Mouse (Mus musculus) inflammation-experienced regulatory T-cells, adult 16 weeks (primary cell): ENCODE data around the gene Cdhr2. TPM values are rescaled to one million over a fixed set of nuclear protein-coding genes. Genes with fewer than 3 reads are reported as not detected.

Experiments used
- polyA plus RNA-seq: library from polyadenylated mRNA; unstranded; fragments of 100-300 nt; shearing (Covaris generic); gene quantifications from one replicate; pipeline ENCODE4 v1.2.1, GENCODE M21; 2017

Gene Cdhr2
- not detected for polyA plus RNA-seq

DNA sequence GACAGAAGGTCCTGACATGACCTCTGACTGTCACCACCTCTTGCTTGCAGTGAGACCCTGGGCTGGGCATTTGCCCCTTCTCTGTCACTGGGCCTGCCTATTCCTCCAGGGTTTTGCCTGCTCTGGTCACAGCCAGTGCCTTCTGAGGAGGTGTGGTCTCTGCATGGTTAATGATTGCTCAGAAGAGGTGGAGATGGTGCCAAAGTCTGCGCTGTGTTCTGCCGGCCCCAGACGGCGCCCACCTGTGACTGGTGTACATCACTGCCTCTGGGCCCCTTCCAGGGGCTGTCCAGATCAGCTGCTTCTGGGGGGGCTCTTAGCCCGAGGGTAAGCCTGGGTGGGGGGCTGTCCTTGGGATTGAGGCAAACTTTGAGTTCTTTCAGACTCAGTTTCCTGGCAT is at the start of gene Cdhr2:
Gene Cdhr2 (plus strand): TSS at position 219 of the 400 bp plus-strand sequence.

DNA sequence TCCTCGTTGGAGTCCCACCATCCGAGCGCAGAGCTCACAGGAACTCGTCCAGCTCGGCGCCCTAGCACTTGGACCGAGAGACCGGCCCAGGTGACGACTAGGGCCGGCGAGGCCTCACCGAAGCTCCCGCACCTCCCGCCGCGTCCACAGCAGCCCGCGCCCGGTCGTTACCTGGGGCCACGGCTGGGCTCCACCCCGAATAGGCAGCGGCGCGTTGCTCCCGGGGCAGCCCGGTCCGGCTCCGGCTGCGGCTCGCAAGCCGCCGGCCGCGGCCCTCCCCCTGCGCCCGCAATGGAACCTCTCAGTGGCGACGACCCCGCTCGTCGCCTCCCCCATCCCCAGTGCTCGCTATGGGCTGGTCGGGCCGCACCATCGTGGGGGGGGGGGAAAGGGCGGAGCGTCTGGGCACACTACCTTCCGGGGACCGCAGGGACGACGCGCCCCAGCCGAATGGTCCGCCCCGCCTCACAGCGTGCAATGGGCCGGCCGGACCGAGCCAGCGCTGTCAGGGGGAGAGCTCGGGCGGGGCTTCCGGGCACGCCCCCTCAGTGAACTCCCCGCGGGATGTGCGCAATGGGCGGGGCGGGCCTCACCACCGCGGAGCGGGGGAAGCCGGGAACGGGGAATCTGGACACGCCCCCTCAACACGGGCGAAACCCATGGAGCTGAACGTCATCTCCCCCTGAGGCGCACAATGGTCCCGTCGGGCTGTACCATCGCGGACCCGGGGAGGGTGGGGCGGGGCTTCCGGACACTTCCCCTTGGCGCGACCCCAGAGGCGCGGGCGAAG is 7.5 kb upstream of the Cdhr2 start, which contains the start of gene Rnf44:
Gene Rnf44 (minus strand): TSS at position 350 of the 790 bp plus-strand sequence.

DNA sequence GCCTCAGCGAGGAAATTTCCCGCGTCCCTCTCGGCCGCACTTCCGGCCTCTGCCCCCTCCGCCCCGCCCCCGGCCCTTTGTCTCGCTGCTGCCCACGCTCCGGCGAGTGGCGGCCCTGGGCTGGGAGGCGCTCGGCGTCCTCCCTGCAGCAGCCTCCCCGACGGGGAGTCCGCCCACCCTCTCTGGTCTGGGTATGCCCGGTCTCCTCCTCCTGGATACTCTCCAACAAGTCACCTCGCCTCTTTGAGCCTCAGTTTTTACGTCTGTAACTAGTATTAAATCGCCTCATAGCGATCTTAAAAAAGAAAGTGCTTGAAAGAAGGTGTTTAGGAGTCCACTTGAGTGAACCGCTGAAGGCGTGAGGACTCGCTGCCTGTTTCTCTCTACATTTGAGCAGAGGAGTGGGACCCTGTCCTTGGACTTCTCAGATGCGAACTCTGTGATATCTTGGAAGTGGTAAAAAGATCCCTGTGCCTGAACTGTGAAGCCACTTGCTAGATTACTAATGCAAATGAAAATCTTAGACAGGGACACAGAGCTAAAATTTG is 48.7 kb downstream of the Cdhr2 start, which contains the start of gene Gprin1:
Gene Gprin1 (minus strand): TSS at position 11 of the 548 bp plus-strand sequence.

DNA sequence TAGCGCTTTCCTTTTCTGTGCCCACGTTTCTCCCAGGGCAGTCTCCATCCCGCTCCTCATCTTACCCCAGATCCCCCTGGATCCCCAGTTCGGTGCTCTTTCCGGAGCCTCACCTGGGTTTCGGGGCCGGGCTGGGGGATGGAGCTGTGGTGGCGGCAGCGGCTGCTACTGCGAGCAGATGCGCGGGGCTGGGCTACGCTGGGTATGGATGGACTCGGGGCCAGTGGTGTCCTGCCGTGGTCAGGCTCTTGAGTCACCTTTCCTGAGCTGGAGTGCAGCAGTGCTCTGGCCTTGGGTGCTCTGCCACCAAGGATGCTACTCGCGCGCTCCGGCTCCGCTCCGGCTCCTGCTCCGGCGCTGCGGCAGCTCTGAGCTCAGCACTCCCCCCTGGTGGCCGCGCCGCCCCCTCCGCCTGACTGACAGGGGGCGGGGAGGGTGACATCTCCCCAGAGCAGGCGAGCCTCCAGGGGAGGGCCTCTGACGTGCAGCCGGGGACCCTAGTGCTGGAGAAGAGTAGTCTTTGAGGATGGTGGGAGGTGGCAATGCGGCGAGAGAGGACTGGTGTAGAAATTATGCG is 65.0 kb downstream of the Cdhr2 start, which contains the start of gene Sncb:
Gene Sncb (minus strand): TSS at position 404 of the 577 bp plus-strand sequence.

DNA sequence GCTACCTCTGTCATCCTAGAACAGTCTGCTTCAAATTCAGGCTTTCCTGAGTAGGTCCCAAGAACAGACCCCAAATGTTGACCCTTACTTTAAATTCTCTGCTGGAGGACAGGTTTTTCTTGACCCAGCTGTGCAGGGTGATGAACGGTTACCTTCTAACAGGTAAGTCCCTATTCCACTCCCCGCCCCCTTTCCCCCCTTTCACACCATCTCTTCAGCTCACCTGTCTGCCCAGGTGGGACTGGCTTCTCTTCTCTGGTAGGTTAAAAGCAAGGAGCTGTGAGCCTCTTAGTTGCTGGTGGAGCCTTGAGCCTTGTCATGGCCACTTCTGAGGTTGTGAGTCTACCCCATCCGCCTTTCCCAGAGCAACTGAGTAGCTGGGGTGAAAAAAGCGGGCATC is 82.4 kb downstream of the Cdhr2 start, which contains the start of gene Eif4e1b:
Gene Eif4e1b (plus strand): TSS at position 301 of the 400 bp plus-strand sequence.

Other genes starting within 250 kb of the Cdhr2 start
- gene Thoc3, start 232.6 kb upstream of the Cdhr2 start, polyA plus RNA-seq = 46.2 TPM
- gene Simc1, start 197.7 kb upstream of the Cdhr2 start, polyA plus RNA-seq = 17.6 TPM
- 101 TPM for gene 4833439L19Rik, start 136.0 kb upstream of the Cdhr2 start, polyA plus RNA-seq
- 12.9 TPM for gene Arl10, start 126.4 kb upstream of the Cdhr2 start, polyA plus RNA-seq
- 46.0 TPM for gene Nop16, start 111.4 kb upstream of the Cdhr2 start, polyA plus RNA-seq
- 183 TPM for gene Higd2a, start 111.3 kb upstream of the Cdhr2 start, polyA plus RNA-seq
- gene Cltb, start 90.1 kb upstream of the Cdhr2 start, polyA plus RNA-seq = 44.1 TPM
- 120 TPM for gene Faf2, start 79.7 kb upstream of the Cdhr2 start, polyA plus RNA-seq
- 59.3 TPM for gene Rnf44, start 7.6 kb upstream of the Cdhr2 start, polyA plus RNA-seq
- gene Gprin1, start 48.4 kb downstream of the Cdhr2 start, polyA plus RNA-seq = not detected
- not detected for gene Sncb, start 65.1 kb downstream of the Cdhr2 start, polyA plus RNA-seq
- not detected for gene Eif4e1b, start 82.5 kb downstream of the Cdhr2 start, polyA plus RNA-seq
- gene Tspan17, start 87.9 kb downstream of the Cdhr2 start, polyA plus RNA-seq = 10.9 TPM
- 1.00 TPM for gene Unc5a, start 247.9 kb downstream of the Cdhr2 start, polyA plus RNA-seq